Mouse (Mus musculus) frontal cortex, adult 2 months (tissue): ENCODE results near the gene Pygo2. TPM values are rescaled to one million over a fixed set of nuclear protein-coding genes. Genes with fewer than 3 reads are reported as not detected.

Experiments used
- DNase-seq, 2 experiments: peaks; one replicate each; pipeline ENCODE4 v3.0.0; 2022; ENCODE audit warnings: low spot score in 1 of 2; ENCODE audit errors: extremely low spot score in 1 of 2
- polyA plus RNA-seq: library from polyadenylated mRNA; depleted of rRNA; stranded (reverse); fragments of >200 nt; gene quantifications from 2 replicates; pipeline ENCODE4 v1.2.3, GENCODE M21; 2012; rRNA removed

Gene Pygo2
- 42.5 and 51.0 TPM in 2 replicates for polyA plus RNA-seq

DNA sequence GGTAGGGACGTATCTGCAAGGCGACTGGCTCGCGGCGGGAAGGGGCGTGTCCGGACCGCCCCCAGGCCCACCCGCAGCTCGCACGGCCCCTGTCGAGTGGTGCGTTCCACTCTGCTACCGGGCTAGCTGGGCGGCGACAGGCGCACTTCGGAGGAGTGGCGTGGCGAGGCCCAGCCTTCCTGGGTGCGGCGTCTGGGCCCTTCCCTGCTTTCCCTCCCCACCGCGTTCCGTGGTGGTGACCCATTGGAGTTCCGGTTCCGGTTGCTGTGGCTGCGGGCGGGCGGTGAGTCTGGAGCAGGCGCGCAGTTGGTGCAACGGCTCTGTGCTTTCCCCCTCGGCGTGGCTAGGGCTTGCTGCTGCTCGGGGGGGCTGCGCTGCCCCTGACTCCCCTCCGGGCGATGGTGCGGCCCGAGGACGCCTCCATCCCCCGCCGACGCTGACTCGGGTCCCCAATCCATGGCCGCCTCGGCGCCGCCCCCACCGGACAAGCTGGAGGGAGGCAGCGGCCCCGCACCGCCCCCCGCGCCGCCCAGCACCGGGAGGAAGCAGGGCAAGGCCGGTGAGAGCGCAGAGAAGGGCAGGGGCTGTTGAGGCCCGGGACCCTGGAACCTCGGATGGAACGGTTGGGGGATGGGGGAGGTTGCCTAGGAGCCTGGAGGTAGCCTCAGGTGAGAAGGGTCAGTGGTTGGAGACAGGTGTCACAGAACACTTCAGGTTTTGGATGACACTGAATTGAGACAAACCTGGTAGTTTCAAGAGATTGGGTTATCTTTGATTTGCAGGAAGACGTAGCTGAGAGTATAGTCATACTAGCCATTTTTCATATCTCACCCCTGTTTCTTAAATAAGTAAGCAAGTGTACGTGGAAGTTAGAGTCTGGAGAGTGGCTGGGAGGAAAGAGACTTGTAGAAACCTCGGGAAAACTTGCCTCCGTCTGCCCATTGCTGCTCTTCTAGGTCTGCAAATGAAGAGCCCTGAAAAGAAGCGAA, at the start of gene Pygo2:
Pygo2 (plus strand) TSS at position 44 of the 989 bp plus-strand sequence.
- peak; percentile 93 to 95 for DNase-seq

- no peak for DNase-seq
Observed at GRCm38 (mm10) chr3:89380291-89380690, 49.7 kb upstream of the Pygo2 start.

DNA sequence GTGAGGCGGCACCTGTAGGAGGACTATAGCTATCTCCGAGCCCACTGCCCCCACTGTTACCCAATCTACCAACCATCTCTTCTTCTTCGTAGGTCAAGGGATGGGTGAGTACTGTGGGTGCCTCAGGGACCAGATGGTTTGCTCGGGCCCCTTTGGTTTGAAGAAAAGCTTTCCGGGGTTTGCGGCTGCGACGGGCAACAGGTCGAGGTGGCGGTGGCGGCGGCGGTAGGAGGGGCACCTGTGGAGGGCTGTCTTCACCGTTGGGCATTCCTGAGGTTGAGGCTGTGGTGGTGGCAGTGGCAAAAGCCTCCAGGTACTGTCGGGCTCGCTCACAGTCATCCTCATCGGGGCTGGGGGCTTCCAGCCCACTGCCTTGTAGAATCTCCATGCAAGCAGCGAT, 49.3 kb upstream of the Pygo2 start:
- DNase-seq: no peak

DNA sequence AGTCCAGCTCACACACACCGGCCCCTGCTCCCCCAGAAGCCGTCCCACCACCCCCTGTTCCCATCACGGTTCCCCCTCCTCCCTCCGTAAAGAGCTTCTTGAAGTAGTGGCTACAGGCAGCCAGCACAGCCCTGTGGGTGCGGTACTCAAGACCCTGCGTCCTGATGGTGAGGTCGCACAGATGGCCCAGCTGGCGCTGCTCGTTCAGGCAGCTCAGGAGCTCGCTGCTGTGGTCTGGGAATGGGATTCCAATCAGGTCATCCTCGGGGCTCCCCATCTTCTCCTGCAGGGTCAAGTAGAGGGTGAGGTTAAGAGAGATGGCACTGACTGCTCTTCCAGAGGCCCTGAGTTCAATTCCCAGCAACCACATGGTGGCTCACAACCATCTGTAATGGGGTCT, 48.8 kb upstream of the Pygo2 start:
- no peak for DNase-seq

- DNase-seq: no peak
Observed at GRCm38 (mm10) chr3:89382033-89382882, 47.8 kb upstream of the Pygo2 start.

DNA sequence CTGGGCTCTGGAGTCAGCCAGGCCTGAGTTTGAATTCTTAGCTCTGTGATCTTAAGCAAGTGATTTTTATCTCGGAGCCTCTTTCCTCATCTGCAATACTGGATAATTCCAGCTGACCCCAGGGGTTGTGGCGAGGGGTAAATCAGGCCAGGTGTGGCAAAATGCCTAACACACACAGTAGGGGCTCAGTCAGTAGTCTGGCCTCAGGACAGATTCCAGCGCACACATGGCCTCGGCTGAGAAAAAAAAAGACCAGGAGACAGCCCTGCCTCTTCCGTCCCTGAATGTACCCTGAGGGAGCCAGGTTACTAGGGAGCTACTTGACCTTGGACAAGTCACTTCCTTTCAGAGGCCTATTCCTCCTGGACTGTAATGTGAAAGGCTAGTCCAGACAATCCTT, 47.1 kb upstream of the Pygo2 start:
- DNase-seq: no peak

GRCm38 (mm10) chr3:89383651-89384255, 46.3 kb upstream of the Pygo2 start:
- no peak for DNase-seq

- no peak for DNase-seq
Observed at GRCm38 (mm10) chr3:89384331-89385076, 45.5 kb upstream of the Pygo2 start.

- DNase-seq: no peak
Observed at GRCm38 (mm10) chr3:89385451-89385850, 44.6 kb upstream of the Pygo2 start.

- DNase-seq: no peak
Observed at GRCm38 (mm10) chr3:89386438-89387420, 43.3 kb upstream of the Pygo2 start.

- no peak for DNase-seq
Observed at GRCm38 (mm10) chr3:89387632-89388031, 42.4 kb upstream of the Pygo2 start.

DNA sequence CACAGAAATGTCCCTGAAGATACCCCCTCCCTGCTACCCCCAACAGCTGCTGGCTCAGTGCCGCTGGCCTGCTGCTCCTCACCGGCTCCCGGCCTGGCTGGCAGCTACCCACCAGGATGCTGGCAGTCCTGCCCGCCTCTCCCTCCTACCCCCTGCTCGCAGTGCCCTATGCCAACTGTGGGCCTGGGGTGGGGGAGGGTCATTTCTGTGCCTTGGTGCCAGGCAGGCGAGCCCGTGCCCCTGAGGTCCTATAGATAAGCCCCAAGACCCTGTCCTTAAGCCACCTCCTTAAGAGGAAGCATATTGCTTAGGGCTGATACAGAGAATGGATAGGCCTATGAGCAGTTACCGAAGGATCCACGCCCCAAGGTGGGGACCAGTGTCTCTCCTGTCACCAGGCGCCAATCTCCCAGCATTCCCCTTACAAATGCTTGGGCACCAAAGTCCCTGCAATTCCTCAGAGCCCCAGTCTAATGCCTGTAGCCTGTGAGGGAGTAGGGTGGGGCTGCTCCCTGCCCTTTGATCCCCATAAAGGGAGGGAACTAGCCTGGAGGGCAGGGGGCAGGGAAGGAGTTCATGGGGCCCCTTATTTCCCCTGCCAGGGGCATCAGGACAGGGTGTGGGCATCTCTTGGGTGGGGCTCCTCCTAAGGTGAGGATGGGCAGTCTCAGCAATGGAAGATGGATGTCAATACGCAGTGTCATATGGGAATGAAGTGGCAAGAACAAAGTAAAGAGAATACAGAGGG, 41.7 kb upstream of the Pygo2 start:
- DNase-seq: no peak

DNA sequence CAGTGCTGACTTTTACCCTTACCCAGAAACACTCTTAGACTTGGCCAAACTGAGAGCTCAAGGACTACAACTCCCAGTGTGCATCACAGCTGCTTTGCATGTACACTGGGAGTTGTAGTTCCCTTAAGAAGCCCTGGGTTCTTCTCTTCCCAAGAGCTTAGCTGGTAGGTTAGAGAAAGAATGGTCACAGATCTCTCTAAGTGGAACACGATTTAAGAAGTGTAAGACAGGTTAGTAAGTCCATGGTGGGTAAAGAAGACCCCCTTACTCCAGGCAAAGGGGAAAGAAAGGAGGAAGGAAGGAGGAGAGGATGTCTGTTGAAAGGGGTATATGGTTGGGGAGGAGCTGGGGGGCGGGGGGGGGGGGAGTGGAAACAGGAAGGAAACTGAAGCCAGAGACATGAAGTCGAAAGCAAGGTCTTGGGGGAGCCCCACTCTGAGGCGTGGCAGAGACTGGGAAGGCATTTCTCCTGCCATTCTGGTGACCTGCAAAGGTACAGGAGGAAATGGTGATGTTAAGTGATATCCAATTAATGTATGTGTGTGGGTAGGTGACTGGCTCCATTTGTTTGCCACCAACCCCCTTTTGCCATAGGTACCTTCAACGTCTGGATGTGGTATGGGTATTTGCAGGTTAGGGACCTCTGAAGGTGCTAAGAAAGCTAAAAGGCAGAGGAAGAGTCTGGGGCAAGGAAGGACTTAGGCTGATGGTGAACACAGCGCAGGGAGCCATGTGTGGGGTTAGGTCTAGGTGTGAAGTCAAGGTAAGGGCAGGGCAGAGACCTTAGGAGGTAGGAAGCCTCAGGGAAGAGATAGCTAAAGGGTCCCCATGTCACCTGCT, 40.9 kb upstream of the Pygo2 start:
- peak in 1 of 2 experiments; percentile 58 for DNase-seq

DNA sequence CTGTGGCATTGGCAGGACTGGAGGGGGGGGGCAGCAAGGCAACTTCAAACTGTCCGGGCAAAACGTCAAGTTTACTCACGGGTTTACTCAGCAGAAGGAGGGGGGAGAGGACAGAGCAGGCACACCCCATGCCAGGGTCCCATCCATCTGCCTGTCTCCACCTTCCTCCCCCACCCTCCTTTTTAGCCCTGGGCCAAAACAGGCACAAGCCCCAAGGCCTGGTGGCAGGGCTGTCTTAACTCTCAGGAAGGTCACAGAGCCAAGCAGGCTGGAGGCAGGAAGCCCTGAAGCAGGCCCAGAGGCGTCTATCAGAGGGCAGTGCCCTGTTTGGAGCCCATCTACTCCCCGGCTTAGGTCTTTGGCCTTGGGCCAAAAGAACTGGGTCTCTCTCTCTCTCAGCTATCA, 39.9 kb upstream of the Pygo2 start:
- no peak for DNase-seq

DNA sequence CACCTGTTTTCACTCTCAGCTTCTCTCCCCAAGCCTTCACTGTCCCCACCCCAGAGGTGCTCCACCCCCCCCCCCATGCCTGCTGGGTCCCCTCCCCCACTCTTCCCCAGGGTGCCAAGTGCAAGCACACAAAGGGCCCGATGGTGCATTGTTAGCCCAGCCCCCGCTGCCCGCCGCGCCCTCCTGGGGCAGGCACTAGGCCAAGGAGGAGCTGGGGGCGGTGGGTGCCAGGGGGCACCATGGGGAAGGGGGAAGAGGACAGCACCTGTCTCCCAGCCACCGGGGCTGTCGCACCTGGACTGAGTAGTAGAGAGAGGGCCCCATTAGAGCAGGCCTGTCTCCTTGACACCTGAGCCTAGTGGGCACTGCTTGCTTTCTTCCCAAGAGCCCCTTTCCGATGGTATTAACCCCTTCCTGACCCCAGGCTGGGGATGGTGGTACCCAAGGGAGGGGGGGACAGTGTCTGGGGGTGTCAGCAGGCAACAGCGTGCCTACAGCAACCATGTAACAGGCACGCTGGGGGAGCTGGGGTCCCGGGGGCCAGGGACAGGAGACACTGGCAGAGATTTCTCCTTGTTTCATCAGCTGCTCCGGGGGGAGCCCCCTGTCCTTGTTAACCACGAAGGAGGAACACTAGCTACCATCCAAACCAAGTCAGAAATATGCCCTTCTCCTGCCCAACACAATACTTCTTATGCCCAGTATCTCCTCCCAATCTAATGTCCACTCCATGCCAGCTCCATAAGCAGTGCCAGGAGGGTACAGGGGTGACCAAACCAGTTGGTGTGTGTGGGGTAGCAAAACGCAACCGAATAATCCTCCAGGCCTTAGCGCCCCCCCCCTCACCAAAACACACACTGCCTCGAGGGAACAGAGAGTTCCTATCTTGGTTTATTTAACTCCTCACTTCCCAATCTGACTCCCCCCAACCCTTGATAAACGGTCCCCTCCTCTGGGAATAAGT, 39.0 kb upstream of the Pygo2 start:
- no peak for DNase-seq
